Mouse (Mus musculus) left cerebral cortex, postnatal 25 days (tissue): ENCODE measurements at regions not wholly inside any gene's neighbourhood (a gene's known extent, or its start where the extent isn't known, plus 50 kb on each side); places are given as distances from the start of the nearest gene placed in this dataset.
"Not testable (repeated sequence)": the region's sequence is repeated elsewhere in the genome, so short reads cannot be mapped to it uniquely, and the experiment has no call there.

ENCODE experiments used
- DNase-seq, 2 experiments: peaks; one replicate each; pipeline ENCODE4 v3.0.0; 2022; ENCODE audit warnings: low spot score in 2 of 2, mixed read lengths in 1 of 2
- intact Hi-C: fragments of 180-260 bp; cut with DNase I; formaldehyde crosslinking; loops from one replicate; pipeline ENCODE4 v1.15.1; 2025

DNA sequence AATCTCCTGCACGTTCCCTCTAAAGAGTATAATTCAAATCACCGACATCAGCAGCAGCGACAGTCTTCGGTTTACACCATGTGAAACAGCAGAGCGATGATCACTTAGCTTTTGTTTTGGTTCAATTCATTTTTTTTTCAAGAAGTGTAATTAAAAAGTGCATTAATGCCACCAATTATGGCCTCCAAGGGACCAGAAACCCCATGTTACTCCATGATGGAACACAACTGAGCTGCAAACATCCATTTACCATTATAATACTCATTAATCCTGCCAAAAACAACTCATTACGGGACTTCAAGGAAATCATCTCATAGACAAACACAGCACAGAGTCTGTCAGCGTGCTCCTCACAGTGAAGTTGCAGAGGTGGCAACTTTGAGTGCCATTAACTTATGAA, 752.2 kb upstream of the Mms22l start:
- DNase-seq: no peak
- intact Hi-C loops: no loop called here

DNA sequence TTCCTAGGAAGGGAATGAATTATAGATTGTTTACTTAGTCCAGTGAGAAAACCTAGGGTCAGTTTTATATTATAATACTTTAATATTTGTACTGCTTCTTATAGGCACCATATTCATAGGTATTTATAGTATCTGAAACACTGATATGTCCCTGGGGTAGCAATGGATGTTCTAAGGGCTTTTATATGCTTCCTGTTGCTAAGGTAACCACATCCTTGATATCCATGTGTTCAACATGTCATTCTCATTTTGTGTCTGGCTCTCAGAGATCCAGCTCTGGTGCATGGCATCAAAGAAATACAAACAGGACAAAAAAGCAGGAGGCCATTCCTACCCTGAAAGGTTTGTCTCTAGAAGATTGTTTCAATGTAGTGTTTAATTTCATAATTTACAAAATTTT, 738.2 kb upstream of the Mms22l start:
- no peak for DNase-seq
- intact Hi-C loops: loop anchor here (10.0 kb wide), 1 partner anchor 397 kb away; no protein-coding TSS in a partner anchor

DNA sequence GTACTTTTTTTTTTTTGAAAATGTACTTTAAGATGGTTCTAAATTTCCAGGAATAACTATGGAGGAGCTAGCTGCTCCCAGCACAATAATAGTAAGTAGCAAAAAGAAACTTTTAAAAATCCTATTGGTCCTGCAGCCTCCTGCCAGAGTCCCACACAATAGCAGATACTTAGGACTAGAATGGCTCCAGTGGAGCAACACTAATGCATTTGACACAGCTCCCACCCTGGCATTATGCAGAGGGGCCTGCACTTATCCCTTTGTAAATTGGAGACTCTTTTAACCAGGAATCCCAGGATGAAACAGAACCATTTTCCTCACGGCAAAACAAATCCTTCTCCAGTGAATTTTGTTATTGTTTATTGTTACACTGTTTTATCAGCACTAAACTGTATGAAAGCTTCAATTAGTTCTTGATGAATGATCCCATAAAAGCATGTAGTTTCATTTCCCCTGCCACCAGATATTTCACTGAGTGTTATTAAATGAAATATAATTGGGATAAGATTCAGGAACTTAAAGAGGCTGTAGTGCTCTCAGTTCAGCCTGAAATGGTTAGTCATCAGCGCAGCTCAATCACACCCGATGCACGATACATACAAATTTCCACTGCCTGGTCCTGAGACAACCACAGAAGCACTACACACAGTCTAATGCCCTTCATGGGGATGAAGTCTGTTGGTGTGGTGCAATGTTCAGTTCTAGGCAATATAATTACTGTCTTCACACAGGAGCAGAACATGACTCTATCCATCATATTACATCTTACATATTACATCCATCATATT, 708.6 kb upstream of the Mms22l start:
- intact Hi-C loops: no loop called here
- no peak for DNase-seq

DNA sequence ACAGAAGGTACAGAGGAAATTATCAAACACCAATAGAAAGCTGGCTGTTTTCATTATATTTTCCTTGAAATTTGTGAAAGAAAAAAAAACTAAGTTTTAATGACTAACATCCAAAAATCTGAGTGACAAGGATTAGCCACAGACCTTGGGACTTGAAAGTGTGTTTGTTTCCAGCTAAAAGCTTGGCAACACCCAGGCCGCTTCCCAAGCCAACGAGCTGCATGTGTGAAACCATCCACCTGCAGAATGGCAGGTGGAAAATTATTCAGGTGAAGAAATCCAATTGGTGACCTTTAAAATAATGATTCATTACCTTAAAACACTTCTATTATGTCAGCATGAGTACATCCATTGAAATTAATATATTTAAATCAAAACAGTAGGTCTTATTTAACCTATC, 672.7 kb upstream of the Mms22l start:
- intact Hi-C loops: loop anchor here (10.0 kb wide), 1 partner anchor 219 kb away; no protein-coding TSS in a partner anchor
- DNase-seq: no peak

DNA sequence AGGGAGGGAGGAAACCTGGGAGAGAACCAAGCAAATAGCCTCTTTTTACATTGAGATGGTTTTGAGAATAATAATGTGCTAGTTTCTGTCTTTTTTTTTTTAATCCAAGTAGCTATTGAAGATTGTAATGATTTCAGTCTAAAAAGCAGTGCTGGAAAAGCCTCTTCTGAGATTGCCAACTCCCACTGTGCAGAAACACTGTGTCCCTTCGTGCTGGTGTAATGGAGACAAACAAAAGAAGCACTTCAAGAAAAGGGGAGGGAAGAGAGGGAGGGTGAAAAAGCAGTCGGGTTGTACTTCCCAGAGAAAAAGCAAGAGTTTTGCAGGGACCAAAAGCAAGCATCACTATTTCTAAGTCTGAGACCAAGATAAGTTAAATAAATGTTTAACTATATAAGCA, 669.4 kb upstream of the Mms22l start:
- peak; percentile 10 to 59 for DNase-seq
- intact Hi-C loops: loop anchor here (5.0 to 10.0 kb wide), 2 partner anchors 222 to 1340 kb away; partner anchors contain the start of gene Pou3f2

DNA sequence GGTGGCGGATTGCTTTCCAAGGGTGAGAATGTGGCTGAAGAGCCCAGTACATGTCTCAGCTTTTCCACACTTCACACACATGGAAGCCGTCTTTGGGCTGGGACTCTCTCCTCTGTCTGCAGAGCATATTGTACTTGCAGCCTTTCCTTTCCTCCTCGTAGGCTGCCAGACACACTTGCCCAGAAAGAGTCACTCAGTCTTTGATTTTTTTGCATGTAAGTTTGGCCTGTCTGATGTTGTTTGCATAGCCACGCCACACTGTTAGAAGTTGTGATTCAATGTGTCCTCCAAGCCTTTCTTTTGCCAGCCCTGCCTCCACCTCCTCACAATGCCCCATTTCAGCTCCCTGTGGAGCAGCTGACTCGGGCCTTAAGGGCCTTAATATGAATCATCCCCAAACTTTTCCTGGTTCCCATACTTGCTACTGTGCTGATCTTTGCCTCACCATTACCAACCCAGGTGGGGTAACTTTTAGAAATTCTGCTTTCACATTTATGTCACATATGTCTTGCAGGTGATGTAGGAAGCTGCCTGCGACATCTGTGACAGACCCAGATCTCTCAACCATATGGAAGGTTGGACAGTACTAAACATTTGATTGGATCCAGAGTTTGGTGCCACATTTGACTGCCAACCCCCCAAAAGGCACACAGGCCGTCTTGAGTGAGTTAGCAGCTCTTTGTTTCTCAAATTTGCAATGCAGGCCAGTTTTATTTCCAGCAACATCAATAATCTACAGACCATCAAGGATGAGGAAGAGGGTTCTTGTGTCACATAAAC, 663.7 kb upstream of the Mms22l start:
- intact Hi-C loops: no loop called here
- peak; percentile 8 to 43 for DNase-seq

DNA sequence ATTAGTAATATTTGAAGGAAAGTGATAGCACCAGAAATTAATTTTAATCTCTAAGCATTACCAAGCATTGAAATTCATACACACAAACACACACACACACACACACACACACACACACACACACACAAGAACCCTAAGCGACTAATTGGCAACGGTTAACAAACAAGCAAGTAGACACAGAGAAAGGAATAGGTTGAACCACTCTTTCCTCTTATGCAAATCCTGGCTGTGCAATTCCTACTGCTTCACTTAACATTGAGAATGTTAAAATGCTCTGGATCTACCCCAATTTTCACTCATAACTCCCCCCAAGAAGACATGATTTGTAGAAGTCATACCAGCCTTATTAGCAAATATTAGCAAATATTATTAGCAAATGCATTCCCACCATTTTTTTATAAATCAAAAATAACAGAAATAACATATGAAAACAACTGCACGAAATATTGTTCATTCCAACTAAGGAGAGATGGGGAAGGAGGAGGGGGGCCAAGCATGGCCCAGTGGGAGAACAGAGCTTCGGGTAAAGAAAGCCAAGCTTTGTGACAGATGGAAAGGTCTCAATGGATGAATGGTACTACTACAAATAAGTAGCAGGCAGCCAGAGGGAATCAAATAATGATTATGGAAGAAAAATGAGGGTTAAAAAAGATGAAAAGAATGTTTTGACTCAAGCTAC, 652.5 kb upstream of the Mms22l start:
- intact Hi-C loops: no loop called here

DNA sequence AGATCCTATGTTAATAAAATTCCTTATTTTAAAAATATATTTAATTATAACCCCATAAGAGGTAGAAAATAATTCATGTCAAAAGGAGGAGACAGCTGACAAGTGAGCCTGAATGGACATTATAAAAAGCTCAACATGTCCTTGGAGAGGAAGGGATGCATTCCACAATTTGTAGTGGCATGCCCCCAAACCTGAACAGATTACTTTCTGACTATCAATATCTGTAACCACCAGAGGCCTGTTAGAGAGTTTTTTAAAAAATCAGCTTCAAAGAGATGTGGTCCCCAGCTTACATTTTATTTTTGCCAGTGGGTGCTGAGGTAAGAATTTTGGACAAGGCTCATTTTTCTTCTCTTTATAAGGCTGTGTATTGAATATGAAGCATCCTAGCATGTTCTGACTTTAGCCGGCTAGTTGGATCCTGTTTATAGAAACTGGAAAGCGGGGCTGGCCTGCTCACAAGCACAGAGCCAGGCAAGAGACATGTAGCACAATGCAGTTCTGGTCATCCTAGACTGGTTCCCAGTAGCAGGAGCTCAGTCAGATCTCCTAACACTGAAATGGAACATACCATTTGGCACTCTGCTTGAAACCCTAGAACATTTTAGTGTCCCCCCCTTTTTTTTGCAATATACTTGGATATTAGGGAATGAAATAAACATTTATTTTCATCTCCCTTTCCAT, 651.8 kb upstream of the Mms22l start:
- intact Hi-C loops: no loop called here
- no peak for DNase-seq

More for the DNA sequence above, 652.5 kb upstream of the Mms22l start:
- DNase-seq: no peak

DNA sequence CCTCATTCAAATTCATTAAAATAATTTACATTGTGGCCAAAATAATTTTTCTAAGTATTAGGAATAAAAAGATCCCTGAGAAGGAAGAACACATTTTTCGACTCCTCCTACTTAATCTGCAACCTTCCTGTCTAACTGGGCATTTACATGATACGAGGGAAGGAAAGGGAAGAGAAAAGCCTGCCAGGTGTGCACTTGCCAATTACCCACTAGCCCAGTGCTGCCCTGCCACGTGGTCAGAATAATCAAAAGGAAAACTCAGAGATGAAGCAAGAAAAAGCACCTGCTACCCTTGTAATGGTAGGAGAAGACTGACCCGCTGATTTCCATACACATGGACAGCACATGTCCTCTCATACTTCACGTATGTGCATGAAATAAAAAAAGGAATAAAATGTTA, 651.0 kb upstream of the Mms22l start:
- intact Hi-C loops: no loop called here
- no peak for DNase-seq

DNA sequence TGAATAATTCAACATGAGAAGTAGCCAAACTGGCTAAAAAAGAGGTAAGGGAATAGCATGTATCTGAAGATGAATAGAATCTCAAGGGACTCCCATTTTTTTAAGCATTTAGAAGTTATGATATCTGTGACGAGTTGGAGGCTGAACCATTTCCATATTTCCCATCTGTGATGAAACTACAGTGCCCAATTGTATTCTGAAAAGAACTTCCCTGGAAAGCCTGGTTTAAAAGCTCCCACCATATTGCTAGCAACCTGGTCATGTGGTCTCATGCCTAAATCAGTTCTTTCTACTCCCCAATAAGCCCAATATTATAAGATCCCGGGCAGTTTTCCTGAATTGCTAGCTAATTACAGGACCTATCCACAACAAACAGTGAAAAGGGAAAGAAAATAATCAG, 645.6 kb upstream of the Mms22l start:
- intact Hi-C loops: no loop called here
- DNase-seq: no peak

DNA sequence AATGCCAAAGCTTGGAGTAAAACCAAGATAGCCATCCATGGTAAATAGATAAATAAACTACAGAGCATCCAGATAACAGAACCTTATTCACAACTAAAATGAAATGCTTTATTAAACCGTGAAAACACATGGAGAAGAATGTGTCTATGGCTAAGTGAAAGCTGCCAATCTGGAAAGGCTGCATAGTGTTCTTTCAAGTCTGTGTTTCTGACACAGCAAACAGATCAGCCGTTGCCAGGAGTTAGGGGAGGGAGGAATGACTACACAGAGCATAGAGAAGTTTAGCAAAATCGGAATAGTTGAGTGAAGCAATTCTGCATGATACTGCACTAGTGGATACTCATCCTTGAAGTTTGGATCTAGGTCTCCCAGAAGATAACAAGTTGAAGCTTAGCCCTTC, 633.8 kb upstream of the Mms22l start:
- no peak for DNase-seq
- intact Hi-C loops: no loop called here

DNA sequence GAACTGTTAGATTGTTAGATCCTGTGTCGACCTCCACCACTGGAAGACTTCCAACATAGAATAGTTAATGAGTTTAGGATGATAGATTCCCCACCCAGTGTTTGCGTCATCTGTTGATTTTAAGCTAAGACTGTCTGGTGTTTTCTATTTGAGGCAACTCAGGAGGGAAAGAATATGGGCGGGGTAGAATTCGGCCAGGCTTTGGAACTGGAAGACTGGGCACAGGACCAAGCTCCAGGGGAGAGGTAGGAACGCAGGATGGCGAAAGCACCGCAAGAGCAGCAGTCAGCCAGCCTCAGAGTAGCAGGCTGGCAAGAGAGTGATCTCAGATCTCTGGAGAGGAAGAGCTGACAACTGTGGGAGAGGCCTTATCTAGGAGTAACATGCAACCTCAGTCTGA, 616.2 kb upstream of the Mms22l start:
- DNase-seq: no peak
- intact Hi-C loops: no loop called here

DNA sequence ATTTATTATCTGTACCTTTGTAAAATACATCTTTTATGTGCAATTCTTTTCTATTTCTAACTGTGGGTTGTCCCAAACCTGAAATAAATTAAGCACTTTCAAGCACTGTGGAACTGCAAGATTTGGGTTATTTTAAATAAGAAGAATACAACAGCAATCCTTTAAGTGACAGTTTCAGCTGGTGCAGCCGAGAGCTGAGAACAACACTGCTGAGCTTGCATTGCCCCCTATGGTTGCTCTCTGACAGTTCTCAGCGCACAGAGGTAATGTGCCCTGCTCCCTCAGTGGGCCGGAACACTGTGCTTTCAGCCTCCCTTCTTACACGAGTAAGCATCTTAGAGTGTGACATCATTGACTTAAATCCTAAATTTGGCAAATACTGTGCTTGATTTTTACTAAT, 582.9 kb upstream of the Mms22l start:
- intact Hi-C loops: loop anchor here (10.0 kb wide), 1 partner anchor 1439 kb away; no protein-coding TSS in a partner anchor

DNA sequence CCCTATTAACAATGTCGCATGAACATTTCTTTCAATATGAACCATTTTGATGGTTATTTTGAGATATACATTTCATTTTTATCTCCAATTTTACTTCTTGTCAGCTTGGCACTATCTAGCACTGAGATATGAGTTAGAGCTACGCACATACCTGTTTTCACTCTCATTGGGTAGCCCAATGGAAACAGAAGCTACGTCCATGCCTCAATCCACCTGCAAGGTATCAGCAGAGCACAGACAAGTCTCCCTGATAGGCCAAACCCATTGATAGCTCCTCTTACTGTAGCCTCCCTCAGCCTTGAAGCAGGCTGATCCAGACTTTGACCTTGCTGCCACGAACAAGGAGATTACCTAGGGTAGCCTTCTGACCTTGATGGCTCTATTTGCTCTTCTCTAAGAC, 582.4 kb upstream of the Mms22l start:
- DNase-seq: no peak
- intact Hi-C loops: loop anchor here (10.0 kb wide), 1 partner anchor 1439 kb away; no protein-coding TSS in a partner anchor

More for the DNA sequence above, 582.9 kb upstream of the Mms22l start:
- DNase-seq: peak; percentile 5 to 11

DNA sequence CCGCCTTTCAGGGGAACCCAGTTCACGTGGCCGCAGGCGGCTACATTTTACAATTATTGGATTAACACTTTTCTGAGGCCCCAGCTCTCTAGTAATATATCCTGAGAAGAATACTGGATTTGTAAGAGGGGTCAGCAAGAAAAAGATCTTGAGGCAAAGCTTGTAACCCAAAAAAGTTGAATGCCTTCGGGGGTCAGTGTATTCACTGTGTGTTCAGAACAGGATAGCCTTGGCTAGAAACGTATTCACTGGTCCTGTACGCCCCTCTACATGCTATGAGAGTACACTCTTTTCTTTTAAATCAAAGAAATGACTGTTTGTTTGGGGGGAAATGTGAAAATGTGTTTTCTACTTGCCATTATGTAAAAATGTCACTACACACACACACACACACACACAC, 581.8 kb upstream of the Mms22l start:
- DNase-seq: no peak
- intact Hi-C loops: loop anchor here (10.0 kb wide), 1 partner anchor 1440 kb away; no protein-coding TSS in a partner anchor

DNA sequence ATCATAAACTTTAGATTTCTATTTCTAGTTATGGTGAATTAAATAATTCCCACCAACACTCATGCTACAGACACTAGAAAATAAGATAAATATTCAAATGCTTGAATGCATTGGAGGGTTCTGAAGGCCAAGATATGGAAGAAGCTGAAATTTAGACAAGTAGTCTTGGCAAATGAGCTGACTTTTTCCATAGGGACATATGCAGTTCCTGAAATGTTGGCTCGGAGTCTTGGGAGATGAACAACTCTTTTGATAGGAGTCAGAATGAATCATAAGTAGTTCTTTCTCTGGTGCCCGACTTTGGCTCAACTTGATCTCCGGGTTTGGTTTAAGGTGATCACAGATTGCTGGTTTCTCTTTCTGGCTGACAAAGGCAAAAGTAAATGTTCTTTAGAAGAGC, 574.7 kb upstream of the Mms22l start:
- intact Hi-C loops: no loop called here
- peak in 1 of 2 experiments; percentile 33 for DNase-seq

DNA sequence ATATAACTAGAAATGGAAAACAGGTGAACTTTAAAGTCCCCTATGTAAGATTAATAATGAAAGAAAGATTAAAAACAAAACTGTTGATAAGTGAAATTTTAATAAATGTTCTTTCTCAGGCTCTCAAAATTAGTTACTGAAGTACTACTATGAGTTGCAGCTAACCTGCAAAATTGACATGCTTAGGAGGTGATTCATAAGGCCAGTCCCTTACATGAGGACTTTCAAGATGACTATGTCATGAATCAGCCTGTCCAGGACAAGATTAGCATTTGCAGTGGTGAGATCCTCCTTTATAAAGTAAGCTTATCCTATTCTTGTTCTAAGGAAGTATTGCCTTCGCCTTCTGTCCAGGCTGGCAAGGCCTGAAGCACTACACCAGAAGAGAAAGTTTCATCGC, 542.1 kb upstream of the Mms22l start:
- intact Hi-C loops: no loop called here
- DNase-seq: peak in 1 of 2 experiments; percentile 27

DNA sequence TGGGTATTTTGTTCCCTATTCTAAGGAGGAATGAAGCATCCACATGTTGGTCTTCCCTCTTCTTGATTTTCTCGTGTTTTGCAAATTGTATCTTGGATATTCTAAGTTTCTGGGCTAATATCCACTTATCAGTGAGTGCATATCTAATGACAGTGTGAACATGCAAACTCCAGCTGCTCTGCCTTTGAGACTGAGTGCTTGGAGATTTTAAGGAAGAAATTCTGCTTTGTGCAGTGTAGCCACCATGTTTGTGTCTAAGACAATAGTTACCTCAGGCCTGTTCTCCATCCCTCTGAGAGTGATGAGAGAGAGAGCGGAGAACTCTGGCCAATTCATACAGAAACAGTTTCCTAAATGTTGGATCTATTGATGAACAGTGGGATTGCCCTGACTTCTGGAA, 514.1 kb upstream of the Mms22l start:
- DNase-seq: not testable (repeated sequence)

DNA sequence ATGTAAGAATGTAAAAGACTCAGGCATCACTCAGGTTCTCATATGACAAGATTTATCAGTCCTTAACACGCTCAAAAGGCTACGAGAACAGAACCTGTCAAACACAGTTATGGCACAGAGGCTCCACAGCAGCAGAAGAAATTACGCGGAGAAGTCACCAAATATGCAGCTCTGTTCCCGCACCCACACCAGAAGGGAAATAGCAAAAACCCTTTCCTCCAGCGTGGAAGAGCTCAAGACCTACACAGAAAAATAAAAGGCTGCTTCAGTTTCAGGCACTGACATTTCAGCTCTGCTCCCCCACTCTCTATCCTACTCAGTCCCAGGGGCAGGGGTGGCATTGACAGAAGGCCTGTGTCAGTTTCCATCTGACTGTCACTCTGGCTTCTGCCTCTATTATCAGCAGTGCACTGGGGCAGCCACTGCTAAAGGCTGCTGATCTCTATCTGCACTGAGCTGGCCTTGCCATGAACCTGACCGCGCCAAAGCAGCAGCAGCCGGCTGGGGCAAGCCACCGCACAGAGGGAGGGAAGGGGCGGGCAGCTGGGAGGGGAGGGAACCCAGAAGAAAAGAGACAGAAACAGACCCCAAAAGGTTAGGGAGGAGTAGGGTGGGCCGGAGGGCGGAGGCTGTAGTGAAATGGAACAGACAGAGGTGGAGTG, 513.3 kb upstream of the Mms22l start:
- peak in 1 of 2 experiments; percentile 16 for DNase-seq
- intact Hi-C loops: no loop called here

More for the DNA sequence above, 514.1 kb upstream of the Mms22l start:
- intact Hi-C loops: not testable (repeated sequence)
